In the genomic region with DNA sequence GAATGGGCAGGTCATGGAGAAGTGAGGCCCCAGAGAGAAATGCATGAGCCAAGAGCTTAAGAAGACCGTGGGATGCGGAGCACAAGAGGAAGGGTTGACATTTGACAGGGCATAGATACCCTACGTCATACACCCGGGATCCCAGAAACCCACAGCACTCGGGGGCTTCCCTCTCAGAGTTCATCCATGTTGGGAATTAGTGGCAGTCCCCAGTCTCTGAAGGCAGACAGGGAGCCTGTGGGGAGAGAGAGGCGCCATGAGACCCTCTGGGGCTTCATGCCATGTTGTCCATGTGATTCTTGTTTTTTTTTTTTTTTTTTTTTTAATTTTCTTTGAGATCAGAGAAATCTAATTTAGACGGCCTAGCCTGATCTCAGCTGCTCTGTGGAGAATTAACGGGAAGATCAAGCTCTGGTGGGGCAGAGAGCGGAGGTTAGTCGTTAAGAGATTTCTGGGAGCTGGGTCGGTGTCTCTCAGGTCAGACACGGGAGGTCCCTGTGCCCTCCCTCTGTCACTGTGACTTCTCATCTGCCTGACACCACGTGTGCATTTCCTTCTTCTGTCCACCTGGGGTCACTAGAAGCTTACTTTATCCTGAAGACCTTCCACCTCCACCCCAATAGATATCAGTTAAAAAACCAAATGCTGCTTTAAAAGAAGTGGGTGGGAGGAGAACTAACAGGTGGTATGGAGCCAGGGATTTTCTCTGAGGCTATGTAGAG, we compare ENCODE assay signal across 10 mouse cellular contexts. TPM values are rescaled to one million over a fixed set of nuclear protein-coding genes. Genes with fewer than 3 reads are reported as not detected.
DNase-seq lines count a peak whose midpoint lies in the region; TF ChIP-seq lines count a peak whose summit lies in the region.
"Had no signal": no experiment of that assay in that cellular context is flagged by ENCODE, and none has a peak within 500 bp of the region (broad histone marks: within the 10 kb centered on the region; RNA-seq: fewer than 3 reads in every experiment).

No protein-coding gene starts in this region.

- no peak for TF ChIP-seq POLR2A in heart, adult 2 months (IDR thresholded peaks at IDR 0.05; ENCODE audit: insufficient read depth, low read depth, low read length)
- no peak for TF ChIP-seq POLR2A in testis, adult 2 months (IDR thresholded peaks at IDR 0.05; ENCODE audit: control insufficient read depth, low read depth, low read length)
- TF ChIP-seq POLR2A in small intestine, adult 2 months (IDR thresholded peaks at IDR 0.05; ENCODE audit: low read depth, low read length), result no peak

- TF ChIP-seq CTCF in heart, adult 2 months (IDR thresholded peaks at IDR 0.05), result peak; percentile 88
- peak; percentile 31; the same call in 1 of the 2 replicates for TF ChIP-seq CTCF in testis, adult 2 months (IDR thresholded peaks at IDR 0.05; ENCODE audit: control insufficient read depth, insufficient read depth, insufficient replicate concordance, low read depth, low read length)
- peak; percentile 36; the same call in 1 of the 2 replicates for TF ChIP-seq CTCF in small intestine, adult 2 months (IDR thresholded peaks at IDR 0.05; ENCODE audit: extremely low read depth, insufficient read length, insufficient replicate concordance, low read depth, low read length)

- no peaks in the 10 kb centered on the region for H3K27me3 ChIP-seq in heart, adult 2 months (ENCODE audit: control insufficient read depth, insufficient read depth, low read length)
- no peaks in the 10 kb centered on the region for H3K27me3 ChIP-seq in testis, adult 2 months (ENCODE audit: control insufficient read depth, insufficient read depth, low read length)
- H3K27me3 ChIP-seq in small intestine, adult 2 months (ENCODE audit: control insufficient read depth, insufficient read depth, low read length), result no peaks in the 10 kb centered on the region

- no peak overlapping the region for H3K9ac ChIP-seq in heart, adult 2 months (ENCODE audit: low read depth, low read length)
- H3K9ac ChIP-seq: embryonic facial prominence, embryonic 12.5 days; liver, embryonic 13.5 days had no signal

- peaks cover 19% of the 10 kb centered on the region for H3K4me1 ChIP-seq in heart, adult 2 months (ENCODE audit: control insufficient read depth, insufficient read depth, low read length)
- peaks cover 17% of the 10 kb centered on the region for H3K4me1 ChIP-seq in testis, adult 2 months (ENCODE audit: control insufficient read depth, insufficient read depth, low read length)
- no peaks in the 10 kb centered on the region for H3K4me1 ChIP-seq in small intestine, adult 2 months (ENCODE audit: control insufficient read depth, insufficient read depth, insufficient read length, low read length)

- 47% methylated on average over 13 of the region's 13 CpGs for WGBS in heart, adult 2 months
- WGBS in small intestine, adult 2 months, result 50% methylated on average over 13 of the region's 13 CpGs

- no peaks in the 10 kb centered on the region for H3K36me3 ChIP-seq in heart, adult 2 months (ENCODE audit: control insufficient read depth, insufficient read depth, low read length)
- H3K36me3 ChIP-seq in testis, adult 2 months (ENCODE audit: control insufficient read depth, insufficient read depth, low read length), result no peaks in the 10 kb centered on the region
- no peaks in the 10 kb centered on the region for H3K36me3 ChIP-seq in small intestine, adult 2 months (ENCODE audit: control insufficient read depth, insufficient read depth, low read length)
- H3K36me3 ChIP-seq: embryonic facial prominence, embryonic 12.5 days; liver, embryonic 13.5 days had no signal

- TF ChIP-seq EP300 in heart, adult 2 months (IDR thresholded peaks at IDR 0.05; ENCODE audit: insufficient read depth, low read depth, low read length), result 0 out of 2 replicates have a peak, but pooled peaks have one; percentile 52

- no peak overlapping the region for H3K4me3 ChIP-seq in heart, adult 2 months
- no peak overlapping the region for H3K4me3 ChIP-seq in testis, adult 2 months (ENCODE audit: control insufficient read depth, low read depth, low read length)
- no peak overlapping the region for H3K4me3 ChIP-seq in small intestine, adult 2 months (ENCODE audit: low read depth, low read length)
- H3K4me3 ChIP-seq: embryonic facial prominence, embryonic 12.5 days; liver, embryonic 13.5 days had no signal

- intact Hi-C loops in heart, adult 2 months (cut with DNase I), result loop anchor here (1.0 to 10.0 kb wide), 3 partner anchors 62 to 410 kb away; a partner anchor contains a TSS
- intact Hi-C loops in heart, postnatal 25 days (cut with DNase I), result loop anchor here (2.0 to 5.0 kb wide), 3 partner anchors 62 to 407 kb away; no protein-coding TSS in a partner anchor

- DNase-seq in heart, adult 2 months, result peak; percentile 34 to 44
- no peak for DNase-seq in heart, postnatal 25 days (ENCODE audit: low spot score)
- DNase-seq in testis, postnatal 14 days (ENCODE audit: low spot score), result no peak
- DNase-seq in cerebellum, postnatal 36 days, result peak; percentile 31 to 56
- DNase-seq in kidney, postnatal 25 days, result peak; percentile 52 to 58
- no peak for DNase-seq in right cerebral cortex, postnatal 4 days
- DNase-seq: liver, embryonic 13.5 days had no signal

- H3K27ac ChIP-seq in heart, adult 2 months, result no peak overlapping the region
- no peak overlapping the region for H3K27ac ChIP-seq in testis, adult 2 months (ENCODE audit: control insufficient read depth, insufficient read depth, low read depth, low read length)
- no peak overlapping the region for H3K27ac ChIP-seq in small intestine, adult 2 months (ENCODE audit: insufficient read depth, low read depth, low read length)
- H3K27ac ChIP-seq: embryonic facial prominence, embryonic 12.5 days; liver, embryonic 13.5 days had no signal

- no peaks in the 10 kb centered on the region for H3K79me2 ChIP-seq in heart, adult 2 months (replicated peaks; ENCODE audit: control insufficient read depth, insufficient read depth, low read length)

RNA-seq across cellular contexts. Expression of a gene that starts 40.1 kb away (rescaled TPM):
- total RNA-seq in heart, adult 2 months (2021), result 1 to 10 TPM; 4.1 to 4.3 TPM
- polyA plus RNA-seq in heart, adult 2 months (2012; rRNA removed), result 3.3 and 3.4 TPM in 2 replicates
- 1 to 10 TPM; 5.1 to 5.5 TPM for total RNA-seq in heart, postnatal 25 days (2021)
- 3.3 and 6.7 TPM in 2 replicates for polyA plus RNA-seq in testis, adult 2 months (2012; rRNA removed)
- polyA plus RNA-seq in small intestine, adult 2 months (2012; rRNA removed), result 0.77 and 1.5 TPM in 2 replicates

Comparison
In these comparisons a context has a peak if more than half of its experiments do, and no peak if none do; other contexts are left out.
1. DNase-seq: peak in heart, adult 2 months (2 of 2), cerebellum, postnatal 36 days (2 of 2) and kidney, postnatal 25 days (2 of 2); none in heart, postnatal 25 days (single experiment), testis, postnatal 14 days (single experiment) and right cerebral cortex, postnatal 4 days (single experiment).
2. CTCF ChIP-seq: peak in every context shown above with its lines; median percentile 88 in heart, adult 2 months; 36 in small intestine, adult 2 months; 31 in testis, adult 2 months.